Mouse (Mus musculus) kidney, embryonic 16.5 days (tissue): ENCODE results near the gene Wdr83os. TPM values are rescaled to one million over a fixed set of nuclear protein-coding genes. Genes with fewer than 3 reads are reported as not detected.
"Not testable (repeated sequence)": the region's sequence is repeated elsewhere in the genome, so short reads cannot be mapped to it uniquely, and the experiment has no call there.

ENCODE experiments used
- ATAC-seq: fragments of 200-750 bp; cut with Nextera tagmentation; 2 replicates; pipeline ENCODE4 v1.8.0; 2017; ENCODE audit warnings: moderate TSS enrichment; ENCODE audit not compliant: low FRiP score, low TSS enrichment
- H3K27ac ChIP-seq: fragments of 300-500 bp; sonication (generic); 2 replicates; pipeline ENCODE4 v1.5.1; 2014; ENCODE audit warnings: low read length
- H3K27me3 ChIP-seq: fragments of 300-500 bp; sonication (generic); 2 replicates; pipeline ENCODE4 v1.6.1; 2014; ENCODE audit warnings: low read length, control low read depth, mixed read lengths; ENCODE audit not compliant: insufficient read depth
- H3K36me3 ChIP-seq: fragments of 300-500 bp; sonication (generic); 2 replicates; pipeline ENCODE4 v1.6.1; 2014; ENCODE audit warnings: low read length, control low read depth, mixed read lengths; ENCODE audit not compliant: insufficient read depth
- H3K4me1 ChIP-seq: fragments of 300-500 bp; sonication (generic); 2 replicates; pipeline ENCODE4 v1.6.1; 2014; ENCODE audit warnings: low read length, control low read depth, mixed read lengths; ENCODE audit not compliant: insufficient read depth
- H3K4me2 ChIP-seq: fragments of 300-500 bp; sonication (generic); replicated peaks from 2 replicates; pipeline ENCODE4 v1.6.1; 2014; ENCODE audit warnings: low read depth, low read length
- H3K4me3 ChIP-seq: fragments of 300-500 bp; sonication (generic); 2 replicates; pipeline ENCODE4 v1.5.1; 2014; ENCODE audit warnings: mild to moderate bottlenecking, low read length
- H3K9ac ChIP-seq: fragments of 300-500 bp; sonication (generic); replicated peaks from 2 replicates; pipeline ENCODE4 v1.6.1; 2014; ENCODE audit warnings: low read length
- H3K9me3 ChIP-seq: fragments of 300-500 bp; sonication (generic); 2 replicates; pipeline ENCODE4 v1.6.1; 2016; ENCODE audit warnings: low read length, control low read depth
- WGBS: fragments of 180-500 bp; shearing (Covaris S2); extraction: QIAGEN DNeasy Blood & Tissue Kit; methylation state at CpG from one replicate; pipeline ENCODE4 v1.1.7; 2014; 5-methylcytosine and 5-hydroxymethylcytosine counted together
- polyA plus RNA-seq: library from polyadenylated mRNA; unstranded; fragments of >200 nt; fragmentation: Nextera tagmentation; extraction: Ambion mirVana; gene quantifications from 2 replicates; pipeline ENCODE4 v1.2.1, GENCODE M21; 2015

Gene Wdr83os
- polyA plus RNA-seq, 1 experiment from 2014 or later = 141 TPM

DNA sequence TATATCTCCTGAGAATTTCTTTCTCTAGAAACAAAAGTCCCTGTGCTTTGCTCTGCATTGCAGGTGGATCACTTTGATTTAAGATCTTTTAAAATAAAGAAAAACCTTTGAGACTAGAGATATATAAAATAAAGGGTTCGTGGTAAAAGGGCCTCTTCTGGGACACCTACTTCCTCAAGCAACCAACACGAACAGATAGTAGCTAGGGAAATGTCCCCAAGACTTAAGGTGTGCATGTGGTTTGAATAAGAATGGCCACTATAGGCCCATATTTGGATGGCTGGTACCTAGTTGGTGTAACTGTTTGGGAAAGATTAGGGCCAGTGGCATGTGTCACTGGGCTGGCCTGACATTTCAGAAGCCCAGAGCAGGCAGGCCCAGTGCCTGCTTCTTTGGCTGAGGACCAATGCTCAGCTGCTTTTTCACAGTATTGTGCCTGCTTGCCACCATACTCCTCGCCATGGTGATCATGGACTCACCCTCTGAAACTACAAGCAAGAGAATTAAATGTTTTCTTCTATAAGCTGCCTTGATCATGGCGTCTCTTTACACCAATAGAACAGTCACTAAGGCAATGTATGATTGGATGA is 19.6 kb downstream of the Wdr83os start:
- no peak overlapping the region for H3K4me2 ChIP-seq
- H3K9me3 ChIP-seq = no peaks in the 10 kb centered on the region
- no peaks in the 10 kb centered on the region for H3K27me3 ChIP-seq
- H3K9ac ChIP-seq = no peak overlapping the region
- WGBS = 83% methylated on average over 4 of the region's 4 CpGs
- H3K4me1 ChIP-seq = no peaks in the 10 kb centered on the region
- ATAC-seq = no peak
- no peak overlapping the region for H3K27ac ChIP-seq
- peaks cover 30% of the 10 kb centered on the region for H3K36me3 ChIP-seq
- no peak overlapping the region for H3K4me3 ChIP-seq

DNA sequence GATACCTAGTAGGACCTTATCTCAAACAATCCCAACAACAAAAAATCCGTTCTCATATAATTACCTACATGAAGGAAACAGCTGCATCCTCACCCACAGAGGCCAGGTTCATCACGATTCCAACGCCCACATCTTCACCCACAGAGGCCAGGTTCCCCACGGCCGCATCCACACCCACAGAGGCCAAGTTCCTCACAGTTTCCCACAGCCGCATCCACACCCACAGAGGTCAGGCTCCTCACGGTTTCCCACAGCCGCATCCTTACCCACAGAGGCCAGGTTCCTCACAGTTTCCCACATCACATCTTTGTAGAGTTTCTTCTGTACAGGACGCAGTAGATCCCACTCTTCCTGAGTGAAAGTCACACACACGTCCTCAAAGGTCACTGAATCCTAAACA is 32.7 kb downstream of the Wdr83os start:
- Histone ChIP-seq H3K9me3 (peaks cover 4% of the 10 kb centered on the region; the same call in 1 of the 2 replicates), H3K27ac (no peak overlapping the region), H3K27me3 (no peaks in the 10 kb centered on the region), H3K36me3 (peaks cover 38% of the 10 kb centered on the region), H3K4me3 (no peak overlapping the region), H3K4me1 (no peaks in the 10 kb centered on the region), H3K9ac (no peak overlapping the region), H3K4me2 (no peak overlapping the region)
- ATAC-seq = no peak
- WGBS = 95% methylated on average over 10 of the region's 10 CpGs

DNA sequence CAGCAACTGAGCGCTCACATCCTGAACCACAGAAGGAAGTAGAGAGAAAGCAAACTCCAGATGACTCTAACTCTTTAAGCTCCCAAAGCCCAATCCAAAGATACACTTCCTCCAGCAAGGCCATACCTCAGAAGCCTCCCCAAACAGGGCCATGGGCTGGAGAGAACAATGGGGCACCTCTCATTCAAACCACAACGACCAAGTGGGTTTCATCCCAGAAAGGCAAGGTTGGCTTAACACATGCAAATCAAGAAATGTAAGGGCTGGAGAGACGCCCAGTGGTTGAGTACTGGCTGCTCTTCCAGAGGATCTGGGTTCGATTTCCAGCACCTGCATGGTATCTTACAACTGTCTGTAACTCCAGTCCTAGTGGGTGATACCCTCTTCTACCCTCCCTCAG is 35.0 kb downstream of the Wdr83os start:
- WGBS = 80% methylated on average over 4 of the region's 4 CpGs
- H3K4me2 ChIP-seq = no peak overlapping the region
- peaks cover 19% of the 10 kb centered on the region for H3K36me3 ChIP-seq
- no peak for ATAC-seq
- H3K4me3 ChIP-seq = no peak overlapping the region
- H3K27me3 ChIP-seq = no peaks in the 10 kb centered on the region
- no peak overlapping the region for H3K27ac ChIP-seq
- H3K9ac ChIP-seq = no peak overlapping the region
- peaks cover 3% of the 10 kb centered on the region; the same call in 1 of the 2 replicates for H3K4me1 ChIP-seq
- peaks cover 4% of the 10 kb centered on the region; the same call in 1 of the 2 replicates for H3K9me3 ChIP-seq

DNA sequence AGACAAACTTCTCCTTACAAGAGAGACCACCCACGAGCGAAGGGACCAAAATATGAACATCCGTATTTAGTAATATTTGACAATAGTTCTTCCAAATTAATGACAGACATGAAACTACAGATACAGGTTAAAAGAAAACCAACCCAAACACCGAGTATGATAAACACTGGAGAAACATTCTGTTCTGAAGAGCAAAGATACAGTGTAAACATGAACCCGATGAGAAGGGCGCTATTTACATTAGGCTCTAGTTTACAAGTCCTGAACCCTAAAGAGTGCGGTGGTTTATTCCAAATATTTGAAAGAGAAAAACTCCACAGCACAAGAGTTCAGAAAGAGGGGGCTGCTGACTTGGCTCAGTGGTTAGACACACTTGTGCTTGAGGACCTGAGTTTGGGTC is 36.4 kb downstream of the Wdr83os start:
- no peak for ATAC-seq
- Histone ChIP-seq H3K27ac (no peak overlapping the region), H3K27me3 (no peaks in the 10 kb centered on the region), H3K4me1 (peaks cover 3% of the 10 kb centered on the region; the same call in 1 of the 2 replicates), H3K9ac (no peak overlapping the region), H3K4me3 (no peak overlapping the region), H3K36me3 (peaks cover 5% of the 10 kb centered on the region), H3K9me3 (0 out of 2 replicates have a peak, but pooled peaks cover under 1% of the 10 kb centered on the region), H3K4me2 (no peak overlapping the region)
- WGBS = 92% methylated on average over 7 of the region's 7 CpGs

DNA sequence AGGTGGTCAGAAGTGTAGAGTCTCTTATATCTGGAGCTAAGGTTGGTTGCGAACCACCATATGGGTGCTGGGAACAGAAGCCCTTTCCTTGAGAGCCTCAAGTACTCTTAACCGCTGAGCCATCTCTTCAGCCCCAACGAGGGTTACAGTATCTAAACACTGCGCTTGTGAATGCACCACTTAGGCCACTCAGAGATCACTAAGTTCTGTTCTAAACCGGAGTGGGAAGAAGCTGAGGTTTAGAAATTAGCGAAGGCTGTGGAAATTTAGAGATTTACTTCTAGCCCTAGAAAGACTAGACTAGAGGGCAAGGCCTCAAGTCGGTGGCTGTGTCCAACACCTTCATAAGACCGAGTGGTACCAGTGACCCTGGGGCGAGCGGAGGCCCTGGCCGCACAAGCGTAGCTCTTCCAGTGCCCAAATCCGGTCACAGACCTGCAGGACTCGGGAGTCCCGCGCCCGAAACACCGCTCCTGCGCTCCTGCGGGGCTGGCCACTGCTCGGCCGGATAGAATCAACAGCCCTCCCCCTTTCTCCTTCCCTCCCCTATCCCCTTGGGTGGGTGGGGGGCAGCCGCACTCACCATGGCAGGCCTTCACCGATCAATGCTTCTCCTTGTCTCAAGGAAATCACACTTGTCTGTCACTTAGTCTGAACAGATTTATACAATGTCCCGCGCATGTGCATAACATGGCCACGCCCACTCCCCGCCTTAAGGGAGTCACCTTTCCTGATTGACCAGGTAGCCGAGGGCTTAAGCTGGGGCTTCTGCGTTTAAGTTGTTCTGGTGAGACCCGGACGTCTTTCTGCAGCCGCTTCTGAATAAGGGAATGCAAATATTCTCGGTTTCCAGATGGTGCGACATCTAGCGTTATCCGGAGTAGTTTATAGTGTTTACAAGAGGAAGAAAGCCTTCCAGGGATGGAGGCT is 38.8 kb downstream of the Wdr83os start:
- no peaks in the 10 kb centered on the region for H3K36me3 ChIP-seq
- H3K4me1 ChIP-seq = peaks cover 3% of the 10 kb centered on the region; the same call in 1 of the 2 replicates
- no peaks in the 10 kb centered on the region for H3K27me3 ChIP-seq
- peak overlapping the region; percentile 74 for H3K27ac ChIP-seq
- H3K9ac ChIP-seq = peak overlapping the region; percentile 73
- peak overlapping the region; percentile 77 for H3K4me2 ChIP-seq
- H3K4me3 ChIP-seq = peak overlapping the region; percentile 72
- H3K9me3 ChIP-seq = no peaks in the 10 kb centered on the region; the same call in 1 of the 2 replicates
- peak; percentile 97 for ATAC-seq
- 7% methylated on average over 37 of the region's 37 CpGs for WGBS

DNA sequence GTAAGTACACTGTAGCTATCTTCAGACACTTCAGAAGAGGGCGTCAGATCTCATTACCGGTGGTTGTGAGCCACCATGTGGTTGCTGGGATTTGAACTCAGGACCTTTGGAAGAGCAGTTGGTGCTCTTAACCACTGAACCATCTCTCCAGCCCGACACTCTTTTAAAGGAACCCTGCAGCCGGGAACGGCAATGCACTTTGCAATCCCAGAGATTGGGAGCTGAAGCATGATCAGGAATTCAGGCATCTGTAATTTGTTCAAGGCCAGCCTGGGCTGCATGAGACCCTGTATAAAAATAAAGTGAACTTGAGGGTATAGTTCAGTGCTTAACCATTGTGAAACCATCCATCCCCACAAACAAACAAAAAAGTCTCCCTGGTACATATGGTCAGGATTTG is 39.7 kb downstream of the Wdr83os start:
- not testable (repeated sequence) for H3K4me3 ChIP-seq, H3K4me2 ChIP-seq, H3K9ac ChIP-seq, H3K4me1 ChIP-seq, H3K9me3 ChIP-seq, H3K27me3 ChIP-seq, ATAC-seq, H3K27ac ChIP-seq, H3K36me3 ChIP-seq
- WGBS = 82% methylated on average over 5 of the region's 5 CpGs

DNA sequence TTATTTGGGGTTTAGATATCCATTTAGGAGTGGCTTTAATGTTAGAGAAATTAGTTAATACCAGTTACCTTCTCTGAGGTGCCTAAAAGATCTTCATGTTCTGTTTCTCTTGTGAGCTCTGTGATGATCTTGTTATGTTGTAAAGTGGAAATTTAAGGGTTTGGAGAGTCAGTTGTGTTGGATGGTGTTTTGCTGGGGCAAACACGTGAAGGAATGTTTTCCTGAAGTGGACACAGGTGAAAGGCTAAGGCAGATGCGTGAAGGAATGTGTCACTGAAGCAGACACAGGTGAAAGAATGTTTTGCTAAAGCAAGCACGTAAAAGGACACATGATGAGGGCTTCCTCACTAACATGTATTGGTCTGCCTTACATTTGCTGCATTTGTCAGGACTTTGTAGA is 42.5 kb downstream of the Wdr83os start, which contains the start of gene Zfp791:
Gene Zfp791 (minus strand): TSS at position 101 of the 400 bp plus-strand sequence.
- Histone ChIP-seq H3K36me3 (no peaks in the 10 kb centered on the region), H3K27ac (no peak within 1 kb of the TSS), H3K27me3 (no peaks in the 10 kb centered on the region), H3K4me1 (peaks cover 3% of the 10 kb centered on the region; the same call in 1 of the 2 replicates), H3K4me2 (no peak within 1 kb of the TSS), H3K4me3 (no peak within 1 kb of the TSS), H3K9me3 (no peaks in the 10 kb centered on the region; the same call in 1 of the 2 replicates), H3K9ac (no peak within 1 kb of the TSS)
- 72% methylated on average over 3 of the region's 3 CpGs for WGBS
- no peak for ATAC-seq

DNA sequence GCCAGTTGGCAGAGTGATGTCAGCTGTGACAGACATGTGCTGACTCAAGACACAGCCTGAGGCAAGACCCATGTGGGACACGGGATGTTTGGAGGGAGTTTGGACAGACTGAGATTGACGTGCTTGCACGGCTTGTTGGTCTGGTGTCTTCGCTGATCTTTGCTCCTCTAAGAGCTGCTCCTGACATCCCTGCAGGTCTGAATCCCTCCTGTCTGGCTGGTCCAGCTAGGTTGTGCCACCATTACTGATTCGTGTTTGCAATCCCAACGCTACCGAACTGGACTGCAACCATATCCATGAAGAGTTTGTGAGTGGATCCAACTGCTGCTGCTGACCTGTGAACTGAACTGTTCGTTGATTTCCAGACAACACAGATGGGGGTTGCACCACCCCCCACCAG is 43.2 kb downstream of the Wdr83os start:
- Histone ChIP-seq H3K27me3 (no peaks in the 10 kb centered on the region), H3K9me3 (no peaks in the 10 kb centered on the region; the same call in 1 of the 2 replicates), H3K27ac (no peak overlapping the region), H3K4me1 (peaks cover 3% of the 10 kb centered on the region; the same call in 1 of the 2 replicates), H3K9ac (no peak overlapping the region), H3K36me3 (no peaks in the 10 kb centered on the region), H3K4me3 (no peak overlapping the region), H3K4me2 (no peak overlapping the region)
- 94% methylated on average over 8 of the region's 8 CpGs for WGBS
- no peak for ATAC-seq
